ENCODE assay signal across 15 mouse cellular contexts in genomic region chr2:49583311-49583710, GRCm38 (mm10).
"Had no signal": no experiment of that assay in that cellular context is flagged by ENCODE, and none has a peak within 500 bp of the region (broad histone marks: within the 10 kb centered on the region; RNA-seq: fewer than 3 reads in every experiment).

No protein-coding gene starts in this region.

- H3K36me3 ChIP-seq: neural tube, embryonic 15.5 days; stomach, embryonic 15.5 days had no signal

- H3K4me3 ChIP-seq: neural tube, embryonic 15.5 days; stomach, embryonic 15.5 days had no signal

- H3K9me3 ChIP-seq: neural tube, embryonic 15.5 days; stomach, embryonic 15.5 days had no signal

- H3K4me1 ChIP-seq: neural tube, embryonic 15.5 days; stomach, embryonic 15.5 days had no signal

- H3K27ac ChIP-seq: neural tube, embryonic 15.5 days; stomach, embryonic 15.5 days; stomach, postnatal 0 days had no signal

- H3K9ac ChIP-seq: neural tube, embryonic 15.5 days; stomach, embryonic 15.5 days had no signal

- H3K27me3 ChIP-seq: neural tube, embryonic 15.5 days; stomach, embryonic 15.5 days had no signal

- DNase-seq: retina, postnatal 1 day; right cerebral cortex, adult 18-20 months; right cerebral cortex, postnatal 14 days; right cerebral cortex, postnatal 25 days; right cerebral cortex, postnatal 4 days; spleen, adult 18-20 months; thymus, adult 18-20 months; thymus, adult 2 months; thymus, postnatal 14 days; thymus, postnatal 25 days; thymus, postnatal 36 days; thymus, postnatal 4 days had no signal

- H3K4me2 ChIP-seq: neural tube, embryonic 15.5 days; stomach, embryonic 15.5 days had no signal
